Mouse (Mus musculus) heart, adult 2 months (tissue): ENCODE data around the gene Tbc1d9. TPM values are rescaled to one million over a fixed set of nuclear protein-coding genes. Genes with fewer than 3 reads are reported as not detected.

Experiments used
- DNase-seq, 2 experiments: peaks; one replicate each; pipeline ENCODE4 v3.0.0; 2021
- H3K27ac ChIP-seq: fragments of 200-600 bp; 2 replicates; pipeline ENCODE4 v1.8.1; 2022
- H3K27me3 ChIP-seq: fragments of 200-500 bp; 2 replicates; pipeline ENCODE4 v1.6.1; 2012; ENCODE audit warnings: mild to moderate bottlenecking, low read length, inconsistent platforms, mixed read lengths; ENCODE audit not compliant: control insufficient read depth, insufficient read depth
- H3K36me3 ChIP-seq: fragments of 200-500 bp; 2 replicates; pipeline ENCODE4 v1.6.1; 2012; ENCODE audit warnings: low read length, inconsistent platforms; ENCODE audit not compliant: control insufficient read depth, insufficient read depth
- H3K4me1 ChIP-seq: fragments of 200-500 bp; 2 replicates; pipeline ENCODE4 v1.6.1; 2011; ENCODE audit warnings: low read length; ENCODE audit not compliant: control insufficient read depth, insufficient read depth
- H3K4me3 ChIP-seq: fragments of 200-600 bp; 2 replicates; pipeline ENCODE4 v1.8.1; 2022
- H3K79me2 ChIP-seq: fragments of 200-500 bp; replicated peaks from 2 replicates; pipeline ENCODE4 v1.6.1; 2012; ENCODE audit warnings: mild to moderate bottlenecking, inconsistent platforms, low read length, moderate library complexity, mixed read lengths; ENCODE audit not compliant: control insufficient read depth, insufficient read depth
- H3K9ac ChIP-seq: fragments of 200-500 bp; 2 replicates; pipeline ENCODE4 v1.6.1; 2012; ENCODE audit warnings: low read depth, mild to moderate bottlenecking, control low read depth, inconsistent platforms, low read length, mixed read lengths
- CTCF ChIP-seq: fragments of 200-600 bp; IDR thresholded peaks from 2 replicates; pipeline ENCODE4 v1.8.1; 2022; ENCODE audit warnings: antibody characterized with exemption, mild to moderate bottlenecking, moderate library complexity
- EP300 ChIP-seq: fragments of 200-500 bp; IDR thresholded peaks from 2 replicates; pipeline ENCODE4 v1.6.1; 2011; ENCODE audit warnings: low read depth, low read length, control low read depth; ENCODE audit not compliant: insufficient read depth
- POLR2A ChIP-seq: fragments of 200-500 bp; IDR thresholded peaks from 2 replicates; pipeline ENCODE4 v1.6.1; 2011; ENCODE audit warnings: mild to moderate bottlenecking, low read depth, low read length, control low read depth; ENCODE audit not compliant: insufficient read depth
- WGBS: fragments of 180-500 bp; shearing (Covaris S2); methylation state at CpG from one replicate; pipeline ENCODE4 v1.1.7; 2018; 5-methylcytosine and 5-hydroxymethylcytosine counted together
- intact Hi-C: fragments of 180-260 bp; cut with DNase I; formaldehyde crosslinking; loops from one replicate; pipeline ENCODE4 v1.15.1; 2025
- polyA plus RNA-seq: library from polyadenylated mRNA; depleted of rRNA; stranded (reverse); fragments of >200 nt; gene quantifications from 2 replicates; pipeline ENCODE4 v1.2.3, GENCODE M21; 2012
- total RNA-seq, 2 experiments: library from RNA; stranded (reverse); gene quantifications; 2 replicates each; pipeline ENCODE4 v1.2.3; 2021

The Tbc1d9 gene
- total and polyA plus RNA-seq, 3 experiments = 2.3 to 2.6 (median 2.4) TPM

GRCm38 (mm10) chr8:83145421-83145820, 19.7 kb upstream of the Tbc1d9 start:
- TF ChIP-seq POLR2A = no peak
- TF ChIP-seq CTCF = no peak
- Histone ChIP-seq H3K27ac (no peak overlapping the region), H3K4me3 (no peak overlapping the region), H3K9ac (no peak overlapping the region), H3K4me1 (peaks cover 4% of the 10 kb centered on the region), H3K27me3 (no peaks in the 10 kb centered on the region), H3K79me2 (no peaks in the 10 kb centered on the region), H3K36me3 (no peaks in the 10 kb centered on the region)
- intact Hi-C loops = no loop called here
- WGBS = 60% methylated on average over 3 of the region's 3 CpGs
- no peak for DNase-seq

DNA sequence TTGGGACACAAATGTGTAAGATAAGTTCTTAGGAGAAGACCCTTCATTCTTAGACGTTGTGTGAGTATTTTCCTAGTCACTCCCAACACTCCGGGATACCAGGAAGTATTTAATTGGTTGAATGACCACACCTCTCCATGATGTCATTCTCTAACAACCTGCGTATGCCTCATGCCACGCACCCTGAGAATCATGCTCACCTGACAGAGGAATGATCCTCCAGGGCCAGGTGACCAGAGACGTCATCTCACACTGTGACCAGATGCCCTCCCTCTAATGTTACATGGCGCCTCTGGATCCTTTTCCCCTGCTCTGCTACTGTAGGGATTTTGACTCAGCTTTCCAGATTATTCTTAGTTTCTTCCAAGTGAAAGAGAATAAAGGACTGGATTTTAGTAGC, 16.0 kb upstream of the Tbc1d9 start:
- Histone ChIP-seq H3K36me3 (no peaks in the 10 kb centered on the region), H3K4me1 (no peaks in the 10 kb centered on the region), H3K27me3 (no peaks in the 10 kb centered on the region), H3K9ac (no peak overlapping the region), H3K4me3 (no peak overlapping the region), H3K27ac (no peak overlapping the region), H3K79me2 (no peaks in the 10 kb centered on the region)
- WGBS = 81% methylated on average over 6 of the region's 6 CpGs
- DNase-seq = no peak
- intact Hi-C loops = no loop called here
- TF ChIP-seq CTCF (no peak), EP300 (no peak)

- Histone ChIP-seq H3K36me3 (no peaks in the 10 kb centered on the region), H3K27me3 (no peaks in the 10 kb centered on the region), H3K9ac (no peak overlapping the region), H3K79me2 (no peaks in the 10 kb centered on the region), H3K4me3 (no peak overlapping the region), H3K27ac (no peak overlapping the region), H3K4me1 (no peaks in the 10 kb centered on the region)
- no peak for TF ChIP-seq EP300
- TF ChIP-seq CTCF = no peak
- TF ChIP-seq POLR2A = no peak
- WGBS = 52% methylated on average over 2 of the region's 2 CpGs
- no peak for DNase-seq
- intact Hi-C loops = no loop called here
These were observed 13.1 kb upstream of the Tbc1d9 start for GRCm38 (mm10) chr8:83152055-83152454.

DNA sequence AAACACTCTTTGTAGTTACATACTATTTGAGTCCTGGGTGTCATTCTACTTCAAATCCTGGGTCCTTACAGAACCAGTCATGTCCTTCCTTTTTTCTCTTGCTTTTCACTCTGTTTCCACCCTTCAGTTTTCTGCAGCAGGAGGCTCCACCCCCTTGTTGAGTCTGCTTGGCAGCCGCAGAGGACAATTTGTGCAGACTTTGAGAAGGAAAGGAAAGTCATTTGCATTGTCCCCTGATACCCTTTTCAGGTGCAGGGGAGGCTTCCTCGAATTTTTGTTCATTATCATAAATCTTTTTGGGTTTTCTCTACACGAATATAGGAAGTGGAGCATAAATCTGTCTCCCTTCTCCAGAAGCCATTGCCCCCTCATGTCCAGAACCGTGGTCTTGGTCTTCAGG, 12.7 kb upstream of the Tbc1d9 start:
- H3K4me3 ChIP-seq = no peak overlapping the region
- no peaks in the 10 kb centered on the region for H3K79me2 ChIP-seq
- no peaks in the 10 kb centered on the region for H3K4me1 ChIP-seq
- intact Hi-C loops = no loop called here
- no peak overlapping the region for H3K27ac ChIP-seq
- H3K27me3 ChIP-seq = no peaks in the 10 kb centered on the region
- H3K36me3 ChIP-seq = no peaks in the 10 kb centered on the region
- no peak for DNase-seq
- H3K9ac ChIP-seq = no peak overlapping the region
- TF ChIP-seq CTCF (no peak), POLR2A (no peak), EP300 (no peak)
- WGBS = 49% methylated on average over 4 of the region's 4 CpGs

DNA sequence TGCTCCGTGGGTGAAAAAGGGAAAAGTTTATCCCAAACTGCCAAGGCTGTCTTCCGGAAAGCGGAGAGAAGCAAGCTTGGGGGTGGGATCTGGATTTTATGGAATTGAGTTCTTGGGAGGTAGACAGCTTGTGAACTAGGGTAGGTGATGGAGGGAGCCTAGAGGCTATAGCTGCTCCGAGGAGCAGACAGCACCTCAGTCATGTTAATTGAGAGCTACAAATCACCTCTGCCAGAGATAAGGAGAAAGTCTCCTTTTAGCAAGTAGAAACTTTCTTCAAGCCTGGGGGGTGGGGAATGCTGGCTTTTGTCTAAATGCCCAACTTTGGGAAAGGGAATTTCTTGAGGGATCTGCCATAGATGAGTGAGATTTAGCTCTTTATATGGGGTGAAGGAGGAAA, 10.0 kb upstream of the Tbc1d9 start:
- 40% methylated on average over 4 of the region's 4 CpGs for WGBS
- no peaks in the 10 kb centered on the region for H3K27me3 ChIP-seq
- no peak for TF ChIP-seq CTCF
- TF ChIP-seq EP300 = no peak
- TF ChIP-seq POLR2A = no peak
- no peaks in the 10 kb centered on the region for H3K36me3 ChIP-seq
- no peaks in the 10 kb centered on the region for H3K79me2 ChIP-seq
- no peak for DNase-seq
- no peak overlapping the region for H3K9ac ChIP-seq
- H3K4me1 ChIP-seq = peaks cover 1% of the 10 kb centered on the region; the same call in 1 of the 2 replicates
- intact Hi-C loops = no loop called here
- no peak overlapping the region for H3K4me3 ChIP-seq
- H3K27ac ChIP-seq = no peak overlapping the region

DNA sequence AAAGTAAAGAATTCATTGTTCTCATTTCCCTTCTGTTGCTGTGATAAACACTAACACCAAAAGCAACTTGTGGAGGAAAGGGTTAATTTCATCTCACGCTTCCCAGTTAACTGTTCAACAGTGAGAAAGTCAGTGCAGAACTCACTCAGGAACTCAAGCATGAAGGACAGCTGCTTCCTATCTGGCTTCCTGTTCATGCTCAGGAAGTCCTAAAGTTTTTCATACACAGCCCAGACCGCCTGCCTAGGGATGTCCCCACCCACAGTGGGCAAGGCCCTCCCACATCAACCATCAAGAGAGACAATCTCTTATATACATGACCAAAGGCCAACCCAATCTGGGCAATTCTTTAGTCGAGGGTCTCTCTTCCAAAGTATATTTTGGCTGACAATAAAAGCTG, 6.2 kb upstream of the Tbc1d9 start:
- peaks cover 1% of the 10 kb centered on the region; the same call in 1 of the 2 replicates for H3K4me1 ChIP-seq
- intact Hi-C loops = no loop called here
- H3K79me2 ChIP-seq = no peaks in the 10 kb centered on the region
- H3K36me3 ChIP-seq = no peaks in the 10 kb centered on the region
- no peak for DNase-seq
- no peak overlapping the region for H3K27ac ChIP-seq
- no peak overlapping the region for H3K9ac ChIP-seq
- 37% methylated on average over 3 of the region's 3 CpGs for WGBS
- TF ChIP-seq CTCF (no peak), POLR2A (no peak), EP300 (no peak)
- H3K4me3 ChIP-seq = no peak overlapping the region
- H3K27me3 ChIP-seq = no peaks in the 10 kb centered on the region; the same call in 1 of the 2 replicates

GRCm38 (mm10) chr8:83159615-83160014, 5.5 kb upstream of the Tbc1d9 start:
- intact Hi-C loops = no loop called here
- 95% methylated on average over 1 of the region's 1 CpGs for WGBS

More at GRCm38 (mm10) chr8:83159615-83160014, 5.5 kb upstream of the Tbc1d9 start:
- no peaks in the 10 kb centered on the region; the same call in 1 of the 2 replicates for H3K27me3 ChIP-seq
- TF ChIP-seq POLR2A (no peak), CTCF (no peak), EP300 (no peak)
- peaks cover 1% of the 10 kb centered on the region; the same call in 1 of the 2 replicates for H3K4me1 ChIP-seq
- H3K4me3 ChIP-seq = no peak overlapping the region
- no peak overlapping the region for H3K9ac ChIP-seq
- H3K79me2 ChIP-seq = no peaks in the 10 kb centered on the region
- no peak for DNase-seq
- H3K27ac ChIP-seq = no peak overlapping the region
- H3K36me3 ChIP-seq = no peaks in the 10 kb centered on the region
